Comparison of ENCODE assay signal across 8 mouse cellular contexts in the genomic region with DNA sequence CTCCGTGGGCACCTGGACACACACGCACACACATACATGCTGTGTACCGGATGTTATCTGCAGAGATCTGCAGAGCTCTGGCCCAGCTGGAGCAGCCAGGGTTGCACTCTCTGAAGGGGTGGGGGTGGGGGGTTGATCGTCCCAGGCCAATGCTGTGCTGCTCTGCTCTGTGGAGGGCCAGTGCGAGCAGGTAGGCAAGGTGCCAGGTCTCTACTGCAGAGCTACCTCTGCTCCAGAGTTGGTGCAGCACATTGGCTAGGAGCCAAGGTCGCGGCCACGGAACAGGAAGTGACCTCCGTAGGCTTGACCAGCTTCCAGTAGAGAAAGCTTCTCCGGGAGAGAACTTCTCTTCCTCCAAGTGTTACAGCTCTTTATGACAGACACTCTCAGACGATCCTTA. TPM values are rescaled to one million over a fixed set of nuclear protein-coding genes. Genes with fewer than 3 reads are reported as not detected.
DNase-seq lines count a peak whose midpoint lies in the region; ATAC-seq lines count a peak whose summit lies in the region.

No protein-coding gene starts in this region.

- 0 out of 2 replicates have a peak, but pooled peaks have one; percentile 36 for ATAC-seq in limb, embryonic 11.5 days (ENCODE audit: insufficient number of reproducible peaks, low FRiP score, low TSS enrichment, low read depth)
- no peak for ATAC-seq in embryonic facial prominence, embryonic 13.5 days (ENCODE audit: insufficient number of reproducible peaks, insufficient read depth, low FRiP score, low TSS enrichment, low read depth)
- peak; percentile 66 for ATAC-seq in liver, embryonic 12.5 days

- no peak overlapping the region for H3K27ac ChIP-seq in limb, embryonic 11.5 days (replicated peaks; ENCODE audit: low read depth, low read length)
- H3K27ac ChIP-seq in limb, embryonic 10.5 days, result no peak overlapping the region
- peak overlapping the region; percentile 17 for H3K27ac ChIP-seq in embryonic facial prominence, embryonic 13.5 days
- no peak overlapping the region for H3K27ac ChIP-seq in liver, embryonic 12.5 days

- no peak overlapping the region for H3K9ac ChIP-seq in limb, embryonic 11.5 days (ENCODE audit: low read length)
- H3K9ac ChIP-seq in embryonic facial prominence, embryonic 13.5 days, result 0 out of 2 replicates have a peak overlapping the region, but pooled peaks have one; percentile 11
- H3K9ac ChIP-seq in liver, embryonic 12.5 days, result 0 out of 2 replicates have a peak overlapping the region, but pooled peaks have one; percentile 17

- 62% methylated on average over 11 of the region's 11 CpGs for WGBS in limb, embryonic 11.5 days
- WGBS in limb, embryonic 10.5 days, result 58% methylated on average over 11 of the region's 11 CpGs
- 45% methylated on average over 11 of the region's 11 CpGs for WGBS in embryonic facial prominence, embryonic 13.5 days
- WGBS in liver, embryonic 12.5 days (ENCODE audit: insufficient replicate concordance), result 26% methylated on average over 11 of the region's 11 CpGs

- H3K4me1 ChIP-seq in limb, embryonic 11.5 days (ENCODE audit: control insufficient read depth, insufficient read depth, low read length), result peaks cover 17% of the 10 kb centered on the region
- peaks cover 48% of the 10 kb centered on the region for H3K4me1 ChIP-seq in limb, embryonic 10.5 days
- peaks cover 50% of the 10 kb centered on the region for H3K4me1 ChIP-seq in embryonic facial prominence, embryonic 13.5 days
- H3K4me1 ChIP-seq in liver, embryonic 12.5 days, result peaks cover 25% of the 10 kb centered on the region

- no peak overlapping the region for H3K4me3 ChIP-seq in limb, embryonic 11.5 days (ENCODE audit: low read depth, low read length)
- H3K4me3 ChIP-seq in limb, embryonic 10.5 days, result no peak overlapping the region
- no peak overlapping the region for H3K4me3 ChIP-seq in embryonic facial prominence, embryonic 13.5 days
- no peak overlapping the region for H3K4me3 ChIP-seq in liver, embryonic 12.5 days

- H3K36me3 ChIP-seq in limb, embryonic 11.5 days (ENCODE audit: control insufficient read depth, insufficient read depth, low read length), result no peaks in the 10 kb centered on the region
- no peaks in the 10 kb centered on the region; the same call in none of the 2 replicates for H3K36me3 ChIP-seq in limb, embryonic 10.5 days
- H3K36me3 ChIP-seq in embryonic facial prominence, embryonic 13.5 days, result no peaks in the 10 kb centered on the region
- H3K36me3 ChIP-seq in liver, embryonic 12.5 days, result peaks cover 7% of the 10 kb centered on the region

- no peak for DNase-seq in limb, embryonic 11.5 days (ENCODE audit: low spot score)
- no peak for DNase-seq in limb, embryonic 10.5 days (ENCODE audit: low spot score)
- DNase-seq in heart, postnatal 4 days, result peak; percentile 88
- DNase-seq in ovary, postnatal 14 days (ENCODE audit: low spot score), result peak; percentile 61
- DNase-seq in urinary bladder, postnatal 36 days (ENCODE audit: low spot score in 2 of 2), result peak; percentile 54 to 85
- DNase-seq in frontal cortex, postnatal 14 days (ENCODE audit: low spot score in 2 of 2), result no peak

- H3K4me2 ChIP-seq in limb, embryonic 11.5 days (ENCODE audit: low read depth, severe bottlenecking), result no peak overlapping the region
- H3K4me2 ChIP-seq in embryonic facial prominence, embryonic 13.5 days, result peak overlapping the region; percentile 16; the same call in 1 of the 2 replicates
- H3K4me2 ChIP-seq in liver, embryonic 12.5 days, result peak overlapping the region; percentile 28

- H3K27me3 ChIP-seq in limb, embryonic 11.5 days (ENCODE audit: control insufficient read depth, insufficient read depth, low read length), result no peaks in the 10 kb centered on the region
- no peaks in the 10 kb centered on the region for H3K27me3 ChIP-seq in limb, embryonic 10.5 days (ENCODE audit: low read depth, poor library complexity, severe bottlenecking)
- H3K27me3 ChIP-seq in embryonic facial prominence, embryonic 13.5 days, result no peaks in the 10 kb centered on the region
- no peaks in the 10 kb centered on the region for H3K27me3 ChIP-seq in liver, embryonic 12.5 days (replicated peaks)

- H3K9me3 ChIP-seq in limb, embryonic 11.5 days (ENCODE audit: control insufficient read depth, low read length), result no peaks in the 10 kb centered on the region
- H3K9me3 ChIP-seq in limb, embryonic 10.5 days (replicated peaks), result no peaks in the 10 kb centered on the region
- no peaks in the 10 kb centered on the region for H3K9me3 ChIP-seq in embryonic facial prominence, embryonic 13.5 days
- no peaks in the 10 kb centered on the region for H3K9me3 ChIP-seq in liver, embryonic 12.5 days (replicated peaks)

RNA-seq across cellular contexts. Expression of gene Ralb, which starts 12.5 kb away (rescaled TPM):
- 85.5 and 91.0 TPM in 2 replicates for polyA plus RNA-seq in limb, embryonic 11.5 days (2014; fragmentation: Nextera tagmentation; extraction: Ambion mirVana)
- polyA plus RNA-seq in limb, embryonic 10.5 days (2016; fragmentation: Nextera tagmentation; extraction: Ambion mirVana), result 106 and 112 TPM in 2 replicates
- 115 and 117 TPM in 2 replicates for polyA plus RNA-seq in embryonic facial prominence, embryonic 13.5 days (2015; fragmentation: Nextera tagmentation; extraction: Ambion mirVana)
- 10 to 100 TPM; 59.2 to 62.2 TPM for total RNA-seq in heart, postnatal 4 days (2021)
- polyA plus RNA-seq in liver, embryonic 12.5 days (2016; fragmentation: Nextera tagmentation; extraction: Ambion mirVana), result 58.2 and 58.8 TPM in 2 replicates

RNA-seq across cellular contexts. Expression of gene Tmem185b, which starts 33.9 kb away (rescaled TPM):
- 21.1 and 24.2 TPM in 2 replicates for polyA plus RNA-seq in limb, embryonic 11.5 days (2014; fragmentation: Nextera tagmentation; extraction: Ambion mirVana)
- polyA plus RNA-seq in limb, embryonic 10.5 days (2016; fragmentation: Nextera tagmentation; extraction: Ambion mirVana), result 20.7 and 20.9 TPM in 2 replicates
- polyA plus RNA-seq in embryonic facial prominence, embryonic 13.5 days (2015; fragmentation: Nextera tagmentation; extraction: Ambion mirVana), result 23.8 and 27.1 TPM in 2 replicates
- 10 to 100 TPM; 20.2 to 20.6 TPM for total RNA-seq in heart, postnatal 4 days (2021)
- 11.6 and 11.7 TPM in 2 replicates for polyA plus RNA-seq in liver, embryonic 12.5 days (2016; fragmentation: Nextera tagmentation; extraction: Ambion mirVana)

Comparison
In these comparisons a context has a peak if more than half of its experiments do, and no peak if none do; other contexts are left out.
1. DNase-seq: peak in heart, postnatal 4 days (single experiment), ovary, postnatal 14 days (single experiment) and urinary bladder, postnatal 36 days (2 of 2); none in limb, embryonic 11.5 days (single experiment), limb, embryonic 10.5 days (single experiment) and frontal cortex, postnatal 14 days (0 of 2).